Mouse (Mus musculus) liver, embryonic 14.5 days (tissue): Measurements from ENCODE around the gene Olfr906.

Experiments used
- CTCF ChIP-seq: IDR thresholded peaks from 2 replicates; pipeline ENCODE4 v1.5.1; 2016; ENCODE audit warnings: antibody characterized with exemption, low read depth, control low read depth
- EP300 ChIP-seq: IDR thresholded peaks from 2 replicates; pipeline ENCODE4 v1.6.1; 2016; ENCODE audit warnings: antibody characterized with exemption, low read depth

DNA sequence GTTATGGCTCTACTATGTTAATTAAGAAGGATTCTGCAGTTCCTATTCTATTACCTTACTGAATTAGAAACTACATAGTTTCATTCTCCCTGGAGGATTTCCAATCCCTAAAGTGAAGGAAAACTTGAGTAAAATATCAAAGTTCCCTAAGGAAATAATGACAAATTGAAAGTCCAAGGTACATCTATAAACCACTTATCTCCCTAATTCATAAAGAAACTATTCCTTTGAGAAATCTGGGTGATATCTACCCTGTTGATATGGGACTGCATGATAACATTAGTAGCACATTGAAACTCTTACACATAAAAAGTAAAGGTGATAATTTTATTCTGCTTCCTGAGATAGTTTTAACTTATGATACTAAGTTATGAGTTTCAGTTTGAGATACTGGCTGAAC is 16.1 kb upstream of the Olfr906 start, which contains the start of gene Olfr905:
- TF ChIP-seq CTCF (no peak), EP300 (no peak)
